Mouse (Mus musculus) kidney, embryonic 14.5 days (tissue): ENCODE measurements around the gene Serbp1. TPM values are rescaled to one million over a fixed set of nuclear protein-coding genes. Genes with fewer than 3 reads are reported as not detected.

Source experiments
- ATAC-seq: fragments of 200-750 bp; cut with Nextera tagmentation; 2 replicates; pipeline ENCODE4 v1.8.0; 2017; ENCODE audit warnings: moderate number of reproducible peaks, mild to moderate bottlenecking, moderate TSS enrichment, moderate library complexity; ENCODE audit not compliant: low FRiP score, low TSS enrichment
- H3K27ac ChIP-seq: fragments of 300-500 bp; sonication (generic); 2 replicates; pipeline ENCODE4 v1.5.1; 2014; ENCODE audit warnings: low read depth, mild to moderate bottlenecking, low read length, moderate library complexity, mixed read lengths
- H3K27me3 ChIP-seq: fragments of 300-500 bp; sonication (generic); 2 replicates; pipeline ENCODE4 v1.6.1; 2014; ENCODE audit warnings: mild to moderate bottlenecking, low read length; ENCODE audit not compliant: control insufficient read depth, insufficient read depth
- H3K36me3 ChIP-seq: fragments of 300-500 bp; sonication (generic); 2 replicates; pipeline ENCODE4 v1.6.1; 2014; ENCODE audit warnings: low read length, mixed read lengths; ENCODE audit not compliant: control insufficient read depth, insufficient read depth
- H3K4me1 ChIP-seq: fragments of 300-500 bp; sonication (generic); 2 replicates; pipeline ENCODE4 v1.6.1; 2014; ENCODE audit warnings: low read length, mixed read lengths; ENCODE audit not compliant: control insufficient read depth, insufficient read depth
- H3K4me2 ChIP-seq: fragments of 300-500 bp; sonication (generic); replicated peaks from 2 replicates; pipeline ENCODE4 v1.6.1; 2014; ENCODE audit warnings: low read depth, mild to moderate bottlenecking, low read length
- H3K4me3 ChIP-seq: fragments of 300-500 bp; sonication (generic); 2 replicates; pipeline ENCODE4 v1.5.1; 2014; ENCODE audit warnings: mild to moderate bottlenecking, low read length
- H3K9ac ChIP-seq: fragments of 300-500 bp; sonication (generic); 2 replicates; pipeline ENCODE4 v1.6.1; 2014; ENCODE audit warnings: low read depth, mild to moderate bottlenecking, low read length, moderate library complexity
- H3K9me3 ChIP-seq: fragments of 300-500 bp; sonication (generic); 2 replicates; pipeline ENCODE4 v1.6.1; 2016; ENCODE audit warnings: low read length; ENCODE audit not compliant: control insufficient read depth
- WGBS: fragments of 180-500 bp; shearing (Covaris S2); extraction: QIAGEN DNeasy Blood & Tissue Kit; methylation state at CpG from one replicate; pipeline ENCODE4 v1.1.7; 2014; 5-methylcytosine and 5-hydroxymethylcytosine counted together
- polyA plus RNA-seq: library from polyadenylated mRNA; unstranded; fragments of >200 nt; fragmentation: Nextera tagmentation; extraction: Ambion mirVana; gene quantifications from 2 replicates; pipeline ENCODE4 v1.2.1, GENCODE M21; 2014

Gene Serbp1
- polyA plus RNA-seq, 1 experiment from 2014 or later = 546 TPM

DNA sequence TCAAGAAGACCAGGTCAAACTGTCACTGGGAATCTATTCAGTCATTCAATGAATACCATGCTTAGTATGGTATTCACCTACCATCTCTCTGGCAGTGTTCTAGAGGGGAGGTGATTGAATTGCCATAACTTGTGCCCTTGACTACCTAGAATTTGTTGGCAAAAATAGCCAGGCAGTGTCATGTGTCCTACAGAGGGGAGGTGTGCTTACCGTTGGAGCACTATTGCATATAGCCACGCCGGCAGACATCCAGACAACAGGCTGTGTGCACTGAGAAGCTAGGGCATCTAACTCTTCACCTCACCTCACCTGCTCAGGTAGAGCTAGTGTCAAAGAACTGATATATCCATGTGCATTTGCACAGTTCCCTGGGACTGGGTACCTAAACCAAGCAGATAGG is 63.3 kb downstream of the Serbp1 start:
- Histone ChIP-seq H3K27ac (no peak overlapping the region), H3K4me2 (no peak overlapping the region), H3K27me3 (no peaks in the 10 kb centered on the region), H3K36me3 (no peaks in the 10 kb centered on the region), H3K4me3 (no peak overlapping the region), H3K4me1 (0 out of 2 replicates have a peak, but pooled peaks cover 13% of the 10 kb centered on the region), H3K9ac (no peak overlapping the region), H3K9me3 (no peaks in the 10 kb centered on the region)
- no peak for ATAC-seq
- WGBS = 87% methylated on average over 3 of the region's 3 CpGs

GRCm38 (mm10) chr6:67302471-67302870 is 64.5 kb downstream of the Serbp1 start:
- Histone ChIP-seq H3K27me3 (no peaks in the 10 kb centered on the region), H3K4me1 (0 out of 2 replicates have a peak, but pooled peaks cover 13% of the 10 kb centered on the region), H3K4me2 (no peak overlapping the region), H3K27ac (no peak overlapping the region), H3K4me3 (no peak overlapping the region), H3K9ac (no peak overlapping the region), H3K9me3 (no peaks in the 10 kb centered on the region), H3K36me3 (no peaks in the 10 kb centered on the region)
- WGBS = 70% methylated on average over 4 of the region's 4 CpGs
- no peak for ATAC-seq

DNA sequence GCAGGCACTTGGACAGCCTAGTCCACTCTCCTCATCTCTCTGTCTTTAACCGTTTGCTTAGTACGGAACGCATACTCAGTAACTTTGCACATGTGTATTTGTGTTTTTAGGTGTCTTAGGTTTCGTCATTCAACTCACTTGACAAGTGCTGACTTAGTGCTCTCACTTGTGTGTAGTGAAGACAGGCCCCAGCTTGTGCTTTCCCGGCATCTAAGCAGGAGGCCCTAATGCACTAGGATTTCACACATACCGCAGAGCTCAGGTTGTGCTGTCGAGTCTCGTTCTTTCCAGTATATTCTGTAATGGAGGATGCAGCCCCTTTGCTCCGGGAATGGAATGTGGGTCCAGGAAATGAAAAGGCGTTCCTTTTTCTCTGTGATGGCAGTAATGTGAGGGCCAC is 65.2 kb downstream of the Serbp1 start:
- WGBS = 74% methylated on average over 10 of the region's 10 CpGs
- Histone ChIP-seq H3K4me1 (0 out of 2 replicates have a peak, but pooled peaks cover 13% of the 10 kb centered on the region), H3K9me3 (no peaks in the 10 kb centered on the region), H3K4me2 (no peak overlapping the region), H3K4me3 (no peak overlapping the region), H3K36me3 (no peaks in the 10 kb centered on the region), H3K9ac (no peak overlapping the region), H3K27me3 (no peaks in the 10 kb centered on the region), H3K27ac (no peak overlapping the region)
- ATAC-seq = no peak

- no peak for ATAC-seq
- Histone ChIP-seq H3K27ac (no peak overlapping the region), H3K4me1 (no peaks in the 10 kb centered on the region), H3K4me2 (no peak overlapping the region), H3K9ac (no peak overlapping the region), H3K36me3 (no peaks in the 10 kb centered on the region), H3K4me3 (no peak overlapping the region), H3K9me3 (no peaks in the 10 kb centered on the region), H3K27me3 (no peaks in the 10 kb centered on the region)
- WGBS = 85% methylated on average over 3 of the region's 3 CpGs
Measured at GRCm38 (mm10) chr6:67308994-67309393, 71.0 kb downstream of the Serbp1 start.

- H3K27me3 ChIP-seq = no peaks in the 10 kb centered on the region
- no peaks in the 10 kb centered on the region for H3K36me3 ChIP-seq
- no peak overlapping the region for H3K4me3 ChIP-seq
- no peak overlapping the region for H3K4me2 ChIP-seq
- no peak for ATAC-seq
- WGBS = 87% methylated on average over 3 of the region's 3 CpGs
- H3K9ac ChIP-seq = no peak overlapping the region
- no peak overlapping the region for H3K27ac ChIP-seq
- no peaks in the 10 kb centered on the region for H3K4me1 ChIP-seq
- no peaks in the 10 kb centered on the region for H3K9me3 ChIP-seq
Measured at GRCm38 (mm10) chr6:67309752-67310151, 71.8 kb downstream of the Serbp1 start.

GRCm38 (mm10) chr6:67314697-67315096 is 76.7 kb downstream of the Serbp1 start:
- no peaks in the 10 kb centered on the region for H3K9me3 ChIP-seq
- H3K36me3 ChIP-seq = no peaks in the 10 kb centered on the region
- H3K27me3 ChIP-seq = no peaks in the 10 kb centered on the region
- no peak overlapping the region for H3K4me3 ChIP-seq
- ATAC-seq = no peak
- H3K4me1 ChIP-seq = no peaks in the 10 kb centered on the region
- no peak overlapping the region for H3K9ac ChIP-seq
- no peak overlapping the region for H3K27ac ChIP-seq
- WGBS = 69% methylated on average over 1 of the region's 1 CpGs
- no peak overlapping the region for H3K4me2 ChIP-seq

DNA sequence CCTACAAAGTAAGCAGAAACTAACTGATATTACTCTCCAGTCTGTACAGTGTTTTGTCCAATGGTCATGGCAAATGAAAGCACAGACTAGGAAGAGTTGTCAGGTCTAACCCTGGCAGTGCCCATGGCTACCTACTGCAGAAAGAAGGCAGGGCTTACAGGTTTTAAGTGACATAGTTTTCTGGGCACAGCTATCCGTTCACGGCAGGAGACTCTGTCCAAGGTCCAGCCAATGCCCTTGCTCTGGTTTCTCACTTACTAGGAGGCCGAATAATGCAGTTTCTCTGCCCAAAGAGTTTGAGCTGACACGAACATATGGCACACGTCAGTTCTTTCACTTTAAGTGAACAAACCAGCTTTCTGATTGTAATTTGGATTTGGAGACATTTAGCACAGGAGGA is 79.1 kb downstream of the Serbp1 start:
- no peaks in the 10 kb centered on the region for H3K4me1 ChIP-seq
- 70% methylated on average over 5 of the region's 5 CpGs for whole genome bisulfite sequencing
- H3K27me3 ChIP-seq = no peaks in the 10 kb centered on the region
- ATAC-seq = no peak
- H3K36me3 ChIP-seq = no peaks in the 10 kb centered on the region
- no peak overlapping the region for H3K9ac ChIP-seq
- H3K4me2 ChIP-seq = no peak overlapping the region
- H3K27ac ChIP-seq = no peak overlapping the region
- no peaks in the 10 kb centered on the region for H3K9me3 ChIP-seq
- no peak overlapping the region for H3K4me3 ChIP-seq

- H3K27me3 ChIP-seq = no peaks in the 10 kb centered on the region
- H3K4me1 ChIP-seq = no peaks in the 10 kb centered on the region
- no peak overlapping the region for H3K4me2 ChIP-seq
- H3K27ac ChIP-seq = no peak overlapping the region
- H3K9me3 ChIP-seq = no peaks in the 10 kb centered on the region
- 85% methylated on average over 8 of the region's 8 CpGs for WGBS
- no peaks in the 10 kb centered on the region for H3K36me3 ChIP-seq
- no peak for ATAC-seq
- H3K4me3 ChIP-seq = no peak overlapping the region
- H3K9ac ChIP-seq = no peak overlapping the region
Measured at GRCm38 (mm10) chr6:67317827-67318338, 79.9 kb downstream of the Serbp1 start.

DNA sequence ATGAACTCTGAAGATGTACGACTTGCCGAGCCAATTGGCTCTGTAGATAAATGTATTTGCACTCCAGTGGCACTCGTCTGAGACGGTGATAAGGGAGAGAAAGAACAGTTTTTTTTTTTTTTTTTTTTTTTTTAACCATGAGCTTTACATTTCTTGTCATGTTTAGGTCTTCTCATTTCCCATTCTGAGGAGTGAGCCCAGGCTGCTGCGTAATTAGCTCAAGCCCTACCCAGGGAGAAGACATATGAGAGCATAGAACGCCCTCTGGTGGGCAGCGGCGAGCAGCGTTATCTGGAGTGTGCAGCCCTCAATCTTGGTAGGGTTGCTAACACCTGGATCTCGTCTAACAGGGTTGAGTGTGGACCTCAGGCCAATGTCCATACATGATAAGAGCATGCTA is 80.5 kb downstream of the Serbp1 start:
- Histone ChIP-seq H3K36me3 (no peaks in the 10 kb centered on the region), H3K27ac (no peak overlapping the region), H3K9me3 (no peaks in the 10 kb centered on the region), H3K4me3 (no peak overlapping the region), H3K4me1 (no peaks in the 10 kb centered on the region), H3K27me3 (no peaks in the 10 kb centered on the region), H3K9ac (no peak overlapping the region), H3K4me2 (no peak overlapping the region)
- peak; percentile 66 for ATAC-seq
- WGBS = 26% methylated on average over 10 of the region's 10 CpGs
